Mouse (Mus musculus) embryonic stem cell, embryonic (primary cell): ENCODE measurements around the gene Abcb9.
"Not testable (repeated sequence)": the region's sequence is repeated elsewhere in the genome, so short reads cannot be mapped to it uniquely, and the experiment has no call there.

Experiments used
- CTCF ChIA-PET, 4 experiments: fragments of 300-600 bp in 2 of 4; fragments of 350-600 bp in 2 of 4; sonication (Branson Sonifier 250); formaldehyde crosslinking; loops; one replicate each; lab custom pipeline; 2022; ENCODE audit warnings: inconsistent platforms in 2 of 4; lab: Charles Lee
- POLR2A ChIA-PET, 4 experiments: fragments of 300-600 bp in 2 of 4; fragments of 350-600 bp in 2 of 4; sonication (Branson Sonifier 250); formaldehyde crosslinking; loops; one replicate each; lab custom pipeline; 2022; ENCODE audit warnings: antibody characterized with exemption in 4 of 4, inconsistent platforms in 1 of 4; lab: Charles Lee

Gene Abcb9

GRCm38 (mm10) chr5:124052641-124053040, 43.0 kb downstream of the Abcb9 start:
- POLR2A ChIA-PET, result interaction anchor here in 3 of 4 experiments (0.6 to 1.7 kb wide), 8 partner anchors 9 to 914 kb away, joined by 3 to 7 read pairs (median 4); partner anchors contain the start of genes 2810006K23Rik (in 1 of the 3), Mphosph9 (in 1 of the 3) and Vps37b (in 1 of the 3)
- CTCF ChIA-PET, result not testable (repeated sequence)

GRCm38 (mm10) chr5:124051899-124052491, 43.6 kb downstream of the Abcb9 start:
- POLR2A ChIA-PET, result interaction anchor here (0.5 to 1.7 kb wide), 17 partner anchors 9 to 276 kb away, joined by 3 to 7 read pairs (median 3); partner anchors contain the start of genes Vps37b (in 2 of the 4), 2810006K23Rik (in 1 of the 4) and Mphosph9 (in 1 of the 4)
- CTCF ChIA-PET, result interaction anchor here in 1 of 4 experiments (0.7 kb wide), 1 partner anchor 124 kb away, joined by 7 read pairs; no protein-coding TSS in a partner anchor

- ChIA-PET POLR2A (interaction anchor here in 2 of 4 experiments (0.6 to 1.5 kb wide), 8 partner anchors 14 to 181 kb away, joined by 3 to 6 read pairs (median 4); partner anchors contain the start of gene Vps37b (in 1 of the 2)), CTCF (interaction anchor here in 1 of 4 experiments (1.5 kb wide), 1 partner anchor 50 kb away, joined by 3 read pairs; no protein-coding TSS in a partner anchor)
Observed at GRCm38 (mm10) chr5:124050095-124051050, 45.2 kb downstream of the Abcb9 start.

- CTCF ChIA-PET, result interaction anchor here in 1 of 4 experiments (1.5 kb wide), 1 partner anchor 49 kb away, joined by 3 read pairs; no protein-coding TSS in a partner anchor
- POLR2A ChIA-PET, result interaction anchor here in 2 of 4 experiments (0.5 to 1.5 kb wide), 8 partner anchors 13 to 493 kb away, joined by 3 to 6 read pairs (median 4); partner anchors contain the start of gene Vps37b (in 1 of the 2)
Observed at GRCm38 (mm10) chr5:124049249-124050045, 46.2 kb downstream of the Abcb9 start.

GRCm38 (mm10) chr5:124046741-124047401, 48.7 kb downstream of the Abcb9 start:
- CTCF ChIA-PET, result interaction anchor here in 2 of 4 experiments (0.8 to 1.4 kb wide), 4 partner anchors 15 to 46 kb away, joined by 3 to 4 read pairs (median 3); partner anchors contain the start of gene Vps37b (in 1 of the 2)
- POLR2A ChIA-PET, result interaction anchor here in 2 of 4 experiments (1.2 to 1.6 kb wide), 2 partner anchors 15 to 20 kb away, joined by 3 to 4 read pairs; partner anchors contain the start of gene Vps37b (in 1 of the 2)

- CTCF ChIA-PET, result interaction anchor here in 1 of 4 experiments (1.5 kb wide), 1 partner anchor 39 kb away, joined by 3 read pairs; no protein-coding TSS in a partner anchor
- POLR2A ChIA-PET, result no interaction called here
Observed at GRCm38 (mm10) chr5:124045453-124046010, 50.1 kb downstream of the Abcb9 start.

- POLR2A ChIA-PET, result interaction anchor here in 3 of 4 experiments (0.6 to 1.4 kb wide), 4 partner anchors 9 to 165 kb away, joined by 3 to 5 read pairs (median 4); no protein-coding TSS in a partner anchor
- CTCF ChIA-PET, result interaction anchor here in 1 of 4 experiments (0.9 kb wide), 1 partner anchor 27 kb away, joined by 4 read pairs; no protein-coding TSS in a partner anchor
Observed at GRCm38 (mm10) chr5:124043999-124044398, 51.6 kb downstream of the Abcb9 start.

- ChIA-PET CTCF (interaction anchor here in 1 of 4 experiments (0.6 to 0.9 kb wide), 2 partner anchors 28 to 721 kb away, joined by 3 to 4 read pairs; no protein-coding TSS in a partner anchor), POLR2A (interaction anchor here in 3 of 4 experiments (0.6 to 1.4 kb wide), 4 partner anchors 9 to 166 kb away, joined by 3 to 5 read pairs (median 4); no protein-coding TSS in a partner anchor)
Observed at GRCm38 (mm10) chr5:124043212-124043978, 52.2 kb downstream of the Abcb9 start.

- ChIA-PET CTCF (interaction anchor here in 1 of 4 experiments (0.5 kb wide), 1 partner anchor 309 kb away, joined by 3 read pairs; no protein-coding TSS in a partner anchor), POLR2A (no interaction called here)
Observed at GRCm38 (mm10) chr5:124041097-124041496, 54.5 kb downstream of the Abcb9 start.

GRCm38 (mm10) chr5:124039602-124040001, 56.0 kb downstream of the Abcb9 start:
- ChIA-PET POLR2A (interaction anchor here in 1 of 4 experiments (0.9 to 1.0 kb wide), 2 partner anchors 34 to 37 kb away, joined by 3 read pairs; no protein-coding TSS in a partner anchor), CTCF (no interaction called here)

- POLR2A ChIA-PET, result interaction anchor here in 3 of 4 experiments (0.6 to 1.1 kb wide), 7 partner anchors 16 to 317 kb away, joined by 3 to 4 read pairs (median 3); no protein-coding TSS in a partner anchor
- CTCF ChIA-PET, result interaction anchor here in 1 of 4 experiments (0.6 kb wide), 1 partner anchor 168 kb away, joined by 5 read pairs; no protein-coding TSS in a partner anchor
Observed at GRCm38 (mm10) chr5:124036836-124037235, 58.8 kb downstream of the Abcb9 start.

GRCm38 (mm10) chr5:124036341-124036740, 59.3 kb downstream of the Abcb9 start:
- ChIA-PET CTCF (no interaction called here), POLR2A (interaction anchor here in 3 of 4 experiments (0.6 to 1.0 kb wide), 4 partner anchors 14 to 318 kb away, joined by 3 to 5 read pairs (median 3); no protein-coding TSS in a partner anchor)

GRCm38 (mm10) chr5:124035806-124036205, 59.8 kb downstream of the Abcb9 start:
- CTCF ChIA-PET, result interaction anchor here in 1 of 4 experiments (0.7 kb wide), 2 partner anchors 65 to 310 kb away, joined by 3 read pairs; no protein-coding TSS in a partner anchor
- POLR2A ChIA-PET, result interaction anchor here (0.6 to 1.0 kb wide), 4 partner anchors 11 to 49 kb away, joined by 3 to 8 read pairs (median 5); no protein-coding TSS in a partner anchor

- CTCF ChIA-PET, result interaction anchor here in 1 of 4 experiments (0.7 kb wide), 2 partner anchors 65 to 311 kb away, joined by 3 read pairs; no protein-coding TSS in a partner anchor
- POLR2A ChIA-PET, result interaction anchor here in 3 of 4 experiments (0.6 to 0.9 kb wide), 3 partner anchors 11 to 17 kb away, joined by 5 to 8 read pairs (median 5); no protein-coding TSS in a partner anchor
Observed at GRCm38 (mm10) chr5:124035406-124035805, 60.2 kb downstream of the Abcb9 start.

- ChIA-PET CTCF (no interaction called here), POLR2A (interaction anchor here in 3 of 4 experiments (0.5 to 1.1 kb wide), 4 partner anchors 19 to 1949 kb away, joined by 3 read pairs; no protein-coding TSS in a partner anchor)
Observed at GRCm38 (mm10) chr5:124034471-124034870, 61.1 kb downstream of the Abcb9 start.
